ENCODE assay signal across 20 mouse cellular contexts in genomic region chr12:73434684-73435083, GRCm38 (mm10).
"Had no signal": no experiment of that assay in that cellular context is flagged by ENCODE, and none has a peak within 500 bp of the region (broad histone marks: within the 10 kb centered on the region; RNA-seq: fewer than 3 reads in every experiment).

No protein-coding gene starts in this region.

- H3K9ac ChIP-seq: liver, embryonic 14.5 days; lung, embryonic 15.5 days; midbrain, embryonic 12.5 days; neural tube, embryonic 13.5 days; neural tube, embryonic 15.5 days had no signal

- ATAC-seq: lung, postnatal 0 days; midbrain, embryonic 16.5 days had no signal

- H3K4me2 ChIP-seq: lung, embryonic 15.5 days; midbrain, embryonic 12.5 days; neural tube, embryonic 13.5 days; neural tube, embryonic 15.5 days had no signal

- H3K4me1 ChIP-seq: lung, embryonic 15.5 days; midbrain, embryonic 12.5 days; neural tube, embryonic 13.5 days; neural tube, embryonic 15.5 days had no signal

- DNase-seq: lung, adult 18-20 months; lung, postnatal 14 days; lung, postnatal 4 days; midbrain, embryonic 14.5 days; retina, postnatal 1 day; right cerebral cortex, adult 18-20 months; right cerebral cortex, postnatal 25 days; right cerebral cortex, postnatal 4 days; spleen, adult 18-20 months; thymus, adult 18-20 months; thymus, postnatal 14 days; thymus, postnatal 36 days had no signal

- H3K27ac ChIP-seq: liver, embryonic 14.5 days; lung, embryonic 15.5 days; midbrain, embryonic 12.5 days; neural tube, embryonic 13.5 days; neural tube, embryonic 15.5 days had no signal

- H3K36me3 ChIP-seq: lung, embryonic 15.5 days; midbrain, embryonic 12.5 days; neural tube, embryonic 13.5 days; neural tube, embryonic 15.5 days had no signal

- H3K9me3 ChIP-seq: lung, embryonic 15.5 days; midbrain, embryonic 12.5 days; neural tube, embryonic 13.5 days; neural tube, embryonic 15.5 days had no signal

- H3K27me3 ChIP-seq: lung, embryonic 15.5 days; midbrain, embryonic 12.5 days; neural tube, embryonic 13.5 days; neural tube, embryonic 15.5 days had no signal

- H3K4me3 ChIP-seq: lung, embryonic 15.5 days; midbrain, embryonic 12.5 days; myocyte; neural tube, embryonic 13.5 days; neural tube, embryonic 15.5 days had no signal
